Mouse (Mus musculus): ENCODE measurements around the gene Foxr2.
A peak's percentile ranks its signal among the peaks of the same experiment; 100 is the strongest.

The Foxr2 gene

GRCm38 (mm10) chrX:153118486-153118885 is at the start of gene Foxr2:
Foxr2 (plus strand) TSS chrX:153118786.
- DNase-seq (ENCODE audit: low spot score in 2 of 2) = no peak

GRCm38 (mm10) chrX:153119013-153119412 is 427 bp downstream of the Foxr2 start:
- no peak for DNase-seq (ENCODE audit: low spot score in 2 of 2)

- peak; percentile 78 to 85 for DNase-seq (ENCODE audit: low spot score in 2 of 2)
Measured at GRCm38 (mm10) chrX:153139734-153140515, 21.3 kb downstream of the Foxr2 start, which contains the start of gene Rragb. Rragb (plus strand) TSS chrX:153139981.

GRCm38 (mm10) chrX:153142656-153143055 is 24.1 kb downstream of the Foxr2 start:
- no peak for DNase-seq (ENCODE audit: low spot score in 2 of 2)

GRCm38 (mm10) chrX:153151766-153152165 is 33.2 kb downstream of the Foxr2 start:
- DNase-seq (ENCODE audit: low spot score in 2 of 2) = no peak

GRCm38 (mm10) chrX:153155322-153155721 is 36.7 kb downstream of the Foxr2 start:
- DNase-seq (ENCODE audit: low spot score in 2 of 2) = peak in 1 of 2 experiments; percentile 7

GRCm38 (mm10) chrX:153174786-153175185 is 56.2 kb downstream of the Foxr2 start:
- no peak for DNase-seq (ENCODE audit: low spot score in 2 of 2)

GRCm38 (mm10) chrX:153182221-153182620 is 63.6 kb downstream of the Foxr2 start:
- DNase-seq (ENCODE audit: low spot score in 2 of 2) = no peak
